Mouse (Mus musculus) A20 (cell line): Measurements from ENCODE around the gene Cd59b.

Experiments
- DNase-seq: peaks from one replicate; pipeline ENCODE4 v3.0.0-alpha.2; 2011; ENCODE audit warnings: low read depth, low spot score

Cd59b gene

GRCm38 (mm10) chr2:104069704-104070185 is at the start of gene Cd59b:
Gene Cd59b (plus strand): TSS chr2:104069849.
- DNase-seq: peak; percentile 89

DNA sequence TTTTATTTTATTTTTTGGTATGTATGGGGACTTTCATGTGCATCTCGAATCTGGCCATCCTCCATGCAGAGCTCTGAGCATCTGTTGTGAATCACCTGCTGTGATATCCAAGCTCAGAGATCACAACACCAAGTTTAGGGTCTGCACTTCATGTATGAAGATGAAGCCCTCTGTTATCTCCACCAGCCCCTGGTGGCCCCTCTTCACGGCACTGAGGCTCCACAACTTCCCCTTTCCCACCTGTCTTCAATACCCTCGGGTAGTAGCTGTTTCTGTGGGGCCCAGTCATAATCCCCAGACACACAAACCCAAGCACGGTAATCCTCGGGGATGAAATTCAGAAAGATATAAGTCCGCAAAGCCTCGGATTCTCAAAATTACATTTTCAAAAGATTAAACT is 46.6 kb upstream of the Cd59b start:
- DNase-seq: no peak

- no peak for DNase-seq
Observed at GRCm38 (mm10) chr2:104024656-104025055, 45.0 kb upstream of the Cd59b start.

- peak; percentile 92 for DNase-seq
Observed at GRCm38 (mm10) chr2:104027458-104028138, 42.1 kb upstream of the Cd59b start, which contains the start of gene Fbxo3. Gene Fbxo3 (plus strand): TSS chr2:104027721.

DNA sequence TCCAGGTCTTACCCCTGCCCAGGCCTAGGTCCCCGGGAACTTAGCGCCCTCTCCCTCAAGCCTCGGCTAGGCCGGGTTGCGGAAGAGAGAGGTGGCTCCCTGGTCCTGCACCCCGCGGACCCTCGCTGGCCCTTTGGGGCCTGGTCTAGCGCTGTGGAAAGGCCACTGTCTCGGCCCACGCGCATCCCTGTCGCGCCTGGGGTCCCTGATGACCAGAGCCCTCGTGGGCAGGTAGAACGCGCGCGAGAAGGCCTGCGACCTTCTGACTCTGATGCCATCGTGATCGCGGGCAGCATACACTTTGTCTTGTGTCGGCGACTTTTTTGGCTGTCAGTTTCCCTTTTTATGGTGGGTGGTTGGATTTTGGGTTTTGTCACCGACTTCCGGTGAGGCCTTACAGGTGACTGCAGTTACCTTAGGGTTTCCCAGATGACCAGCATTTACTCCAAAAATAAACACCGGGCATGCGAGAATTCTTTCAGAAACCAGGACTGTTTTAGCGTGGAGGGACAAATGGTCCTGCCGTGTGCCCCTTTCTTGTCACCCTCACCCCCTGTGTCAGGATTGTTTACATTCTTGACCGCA is 41.4 kb upstream of the Cd59b start, which contains the start of gene 4931422A03Rik:
Gene 4931422A03Rik, minus strand, starts transcription at position 223 of the 585 bp plus-strand sequence.
- peak; percentile 59 for DNase-seq

- no peak for DNase-seq
Observed at GRCm38 (mm10) chr2:104029074-104029473, 40.6 kb upstream of the Cd59b start.

DNA sequence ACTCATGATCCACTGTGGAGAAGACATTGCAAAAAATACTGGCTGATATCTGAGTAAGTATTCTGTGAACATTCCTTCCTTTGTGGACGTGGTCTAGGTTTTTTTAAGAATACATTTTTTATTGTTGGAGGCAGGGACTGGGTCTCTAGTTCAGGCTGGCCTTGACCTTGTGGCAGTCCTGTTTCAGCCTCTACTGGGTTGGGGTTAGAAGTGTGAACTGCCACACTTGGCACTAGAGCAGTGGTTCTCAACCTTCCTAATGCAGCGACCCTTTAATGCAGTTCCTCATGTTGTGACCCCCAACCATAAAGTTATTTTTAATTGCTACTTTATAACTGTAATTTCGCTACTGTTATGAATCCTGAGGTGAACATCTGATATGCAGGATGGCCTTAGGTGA is 39.3 kb upstream of the Cd59b start:
- DNase-seq: no peak

- DNase-seq: no peak
Observed at GRCm38 (mm10) chr2:104032056-104032455, 37.6 kb upstream of the Cd59b start.

GRCm38 (mm10) chr2:104034832-104035472 is 34.7 kb upstream of the Cd59b start:
- peak; percentile 55 for DNase-seq

DNA sequence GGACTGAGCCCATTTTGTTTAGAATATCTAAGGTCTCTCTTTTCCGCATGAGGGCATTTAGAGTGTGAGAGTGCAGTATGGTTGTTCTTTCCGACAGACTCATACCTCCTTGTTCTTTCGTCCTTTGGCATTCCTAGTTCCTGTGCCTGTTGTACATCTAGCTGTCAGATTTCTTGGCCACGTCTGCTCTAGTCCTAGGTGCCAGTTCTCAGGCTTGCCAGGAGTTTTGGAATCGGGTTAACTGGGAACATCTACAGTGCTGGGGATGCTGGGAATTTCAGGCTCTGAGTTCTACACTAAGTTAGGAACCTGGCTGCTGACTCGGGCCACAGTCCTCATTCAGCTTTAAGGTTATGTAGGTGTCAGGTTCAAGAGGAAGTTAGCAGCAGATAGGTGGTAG is 34.1 kb upstream of the Cd59b start:
- no peak for DNase-seq

DNA sequence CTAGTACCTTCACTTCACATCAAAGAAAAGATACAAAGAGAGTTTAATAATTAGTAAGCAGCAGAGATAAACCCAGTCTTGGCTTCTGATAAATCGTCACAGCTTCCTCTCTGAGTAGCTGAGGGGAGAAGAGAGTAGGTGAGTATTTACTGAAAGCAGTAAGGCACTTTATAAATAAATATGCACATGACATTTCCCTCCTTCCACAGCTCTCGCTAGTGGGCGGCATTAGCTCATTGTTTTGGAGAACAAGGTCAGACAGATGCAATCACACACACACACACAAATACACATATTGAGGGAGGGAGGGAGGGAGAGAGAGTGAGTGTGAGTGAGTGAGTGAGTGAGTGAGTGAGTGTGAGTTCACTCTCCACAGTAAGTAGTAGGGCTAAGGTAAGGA is 33.3 kb upstream of the Cd59b start:
- no peak for DNase-seq

DNA sequence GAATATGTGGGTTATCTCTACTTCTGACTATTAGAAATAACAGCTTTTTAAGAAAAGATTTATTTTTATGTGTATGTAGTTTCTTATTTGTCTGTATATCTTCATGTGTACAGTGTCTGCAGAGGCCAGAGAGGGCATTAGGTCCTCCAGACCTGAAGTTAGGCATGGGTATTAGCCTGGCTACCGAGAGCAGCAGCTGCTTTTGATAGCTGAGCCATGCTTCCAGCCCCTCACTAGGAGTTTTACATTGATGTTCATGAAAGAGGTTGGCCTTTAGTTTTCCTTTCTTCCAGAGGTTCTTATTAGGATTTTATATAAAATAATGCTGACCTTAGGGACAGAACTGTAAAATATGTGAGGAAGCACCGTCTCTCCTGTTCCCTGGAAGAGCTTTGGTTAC is 31.4 kb upstream of the Cd59b start:
- no peak for DNase-seq

DNA sequence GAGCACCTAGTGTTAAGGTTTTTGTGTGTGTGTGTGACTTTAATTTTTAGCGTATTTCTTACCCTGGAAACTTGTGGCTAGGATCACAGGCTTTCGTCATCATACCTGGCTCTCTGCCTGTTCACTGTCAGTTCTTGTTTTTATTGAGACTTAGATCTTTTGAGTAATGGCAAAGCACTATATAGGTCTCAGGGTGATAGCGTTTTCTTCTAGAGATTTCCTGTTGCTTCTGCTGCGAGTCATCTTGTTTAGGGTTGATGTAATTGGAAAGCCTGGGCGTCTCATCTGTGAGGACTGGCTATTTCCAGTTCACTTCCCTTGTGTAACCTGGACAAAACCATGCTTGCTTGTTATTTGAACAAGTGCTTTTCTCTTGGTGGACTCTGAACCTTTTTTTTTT is 28.0 kb upstream of the Cd59b start:
- DNase-seq: no peak

DNA sequence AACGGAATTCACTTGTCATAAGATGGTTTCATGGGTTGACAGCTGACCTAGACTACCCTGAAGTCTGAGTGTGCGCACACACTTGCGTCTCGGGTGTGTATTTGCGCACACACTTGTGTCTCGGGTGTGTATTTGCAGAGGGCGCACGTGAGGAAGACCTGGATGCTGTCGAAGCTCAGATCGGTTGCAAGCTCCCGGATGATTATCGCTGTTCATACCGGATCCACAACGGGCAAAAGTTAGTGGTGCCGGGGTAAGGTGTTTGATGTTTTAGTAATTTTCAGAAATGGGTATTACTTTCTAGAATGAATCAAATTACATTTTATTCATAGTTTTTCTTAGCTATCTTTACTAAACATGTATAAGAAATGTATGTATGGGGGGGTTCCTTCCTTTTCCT is 26.9 kb upstream of the Cd59b start:
- no peak for DNase-seq

DNA sequence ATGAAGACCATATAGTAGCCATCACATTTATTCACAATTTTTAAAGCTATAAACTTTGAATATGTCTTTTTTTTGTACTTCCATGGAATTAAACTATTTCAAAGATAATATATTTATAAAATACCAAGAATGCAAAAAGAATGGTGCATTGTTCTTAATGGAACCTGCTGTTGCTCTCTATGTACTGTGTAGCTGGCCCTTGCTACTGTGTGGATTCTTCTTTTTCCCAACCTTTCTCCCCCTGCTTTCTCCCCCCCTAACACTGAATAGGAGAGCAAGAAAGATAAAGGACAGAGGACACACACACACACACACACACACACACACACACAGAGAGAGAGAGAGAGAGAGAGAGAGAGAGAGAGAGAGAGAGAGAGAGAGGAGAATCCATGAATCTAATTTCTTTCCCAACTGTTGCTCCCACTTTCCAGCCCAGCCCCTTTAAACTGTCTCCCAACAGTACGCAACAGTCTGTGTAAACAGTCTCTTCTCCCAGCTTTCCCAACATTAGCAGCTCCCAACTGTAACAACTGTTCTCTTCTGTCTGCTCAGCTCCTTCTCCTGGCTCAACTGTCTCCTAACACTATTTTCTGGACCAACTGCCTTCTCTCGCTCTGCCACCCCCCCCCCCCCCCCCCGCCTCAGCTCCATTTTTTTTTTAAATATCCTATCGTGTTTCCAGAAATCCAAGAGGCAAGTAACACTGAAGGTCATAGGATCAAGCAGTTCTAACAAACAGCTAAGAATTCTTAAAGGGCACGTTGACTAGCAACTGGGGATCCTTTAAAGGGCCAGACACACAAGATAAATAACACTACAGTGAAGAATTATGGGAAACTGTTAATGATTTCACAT is 25.8 kb upstream of the Cd59b start:
- DNase-seq: no peak

GRCm38 (mm10) chr2:104044479-104045080 is 25.1 kb upstream of the Cd59b start:
- no peak for DNase-seq

DNA sequence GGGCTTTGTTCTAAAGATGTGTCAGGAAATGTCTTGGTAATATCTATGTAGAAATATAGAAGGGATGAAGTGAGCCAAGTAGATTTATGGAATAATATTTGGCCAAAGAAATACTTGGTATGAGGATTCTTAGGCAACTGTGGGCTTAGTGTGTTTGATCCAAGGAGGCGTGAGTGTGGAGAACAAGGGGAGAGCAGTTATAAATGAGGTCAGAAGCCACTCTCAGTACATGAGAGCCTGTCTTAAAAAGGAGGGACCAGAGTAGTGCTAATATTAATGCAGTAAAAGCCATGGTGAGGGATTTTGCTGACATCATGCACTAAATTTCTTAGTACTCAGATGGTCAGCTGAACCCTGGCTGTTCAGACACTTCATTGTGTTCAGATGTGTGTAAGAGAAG is 11.3 kb upstream of the Cd59b start:
- no peak for DNase-seq

GRCm38 (mm10) chr2:104058954-104059353 is 10.7 kb upstream of the Cd59b start:
- no peak for DNase-seq

GRCm38 (mm10) chr2:104059786-104060185 is 9.9 kb upstream of the Cd59b start:
- DNase-seq: no peak

DNA sequence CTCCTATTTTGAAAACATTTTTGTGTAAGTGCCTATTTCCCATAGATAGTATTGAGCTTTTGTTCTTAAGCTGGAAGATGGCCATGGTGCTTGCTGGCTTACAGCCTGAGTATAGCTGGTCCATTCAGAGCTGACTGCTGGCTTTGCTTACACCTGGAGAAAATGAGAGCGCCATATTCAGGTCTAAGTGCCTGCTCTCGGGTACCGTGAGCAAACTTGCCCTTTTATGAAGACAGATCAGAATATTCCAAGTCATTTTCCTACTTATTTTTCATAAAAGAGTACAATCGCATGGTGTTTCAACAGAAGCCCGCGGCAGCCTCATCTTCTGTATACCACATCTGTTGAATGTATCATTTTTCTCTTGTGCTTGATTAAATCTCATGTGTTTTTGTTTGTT is 8.7 kb upstream of the Cd59b start:
- no peak for DNase-seq

GRCm38 (mm10) chr2:104062665-104063064 is 7.0 kb upstream of the Cd59b start:
- no peak for DNase-seq
